Mouse (Mus musculus): ENCODE results near the gene Lhx5.
A peak's percentile ranks its signal among the peaks of the same experiment; 100 is the strongest.

Lhx5 gene

DNA sequence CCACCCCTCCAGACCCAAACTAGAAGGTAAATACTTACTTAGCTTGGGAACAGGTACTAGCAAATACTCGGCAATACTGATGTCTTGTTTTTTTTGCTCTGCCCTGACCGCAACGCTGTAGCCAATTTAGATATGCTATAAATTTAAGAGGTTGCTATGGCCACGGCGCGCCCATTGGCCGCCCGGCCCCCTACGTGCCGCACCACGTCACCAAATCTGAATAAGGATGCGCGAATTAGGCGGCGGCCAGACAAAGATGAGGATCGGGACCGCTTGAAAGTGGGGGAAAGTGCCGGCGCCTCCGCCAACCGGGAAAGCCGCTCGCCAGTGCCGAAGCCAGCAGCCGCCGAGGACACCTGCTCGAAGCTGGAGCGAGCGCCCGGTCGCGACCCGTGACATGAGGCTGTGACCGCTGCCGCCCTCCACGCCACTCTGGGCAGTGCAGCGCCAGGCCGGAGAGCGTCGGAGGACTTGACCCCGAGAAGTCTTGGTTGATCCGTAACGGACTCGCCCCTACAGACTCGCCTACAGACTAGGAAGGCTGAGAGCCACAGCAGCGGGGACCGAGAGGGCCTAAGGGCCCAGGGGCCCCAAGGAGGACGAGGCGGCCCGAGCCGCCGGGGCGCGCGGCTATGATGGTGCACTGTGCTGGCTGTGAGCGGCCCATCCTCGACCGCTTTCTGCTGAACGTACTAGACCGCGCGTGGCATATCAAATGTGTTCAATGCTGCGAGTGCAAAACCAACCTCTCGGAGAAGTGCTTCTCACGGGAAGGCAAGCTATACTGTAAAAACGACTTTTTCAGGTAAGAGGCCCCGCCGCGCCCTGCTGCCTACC lies at the start of gene Lhx5:
Lhx5 (plus strand) TSS at position 51 of the 837 bp plus-strand sequence.
- DNase-seq (ENCODE audit: low read depth, low spot score): peak; percentile 62

DNA sequence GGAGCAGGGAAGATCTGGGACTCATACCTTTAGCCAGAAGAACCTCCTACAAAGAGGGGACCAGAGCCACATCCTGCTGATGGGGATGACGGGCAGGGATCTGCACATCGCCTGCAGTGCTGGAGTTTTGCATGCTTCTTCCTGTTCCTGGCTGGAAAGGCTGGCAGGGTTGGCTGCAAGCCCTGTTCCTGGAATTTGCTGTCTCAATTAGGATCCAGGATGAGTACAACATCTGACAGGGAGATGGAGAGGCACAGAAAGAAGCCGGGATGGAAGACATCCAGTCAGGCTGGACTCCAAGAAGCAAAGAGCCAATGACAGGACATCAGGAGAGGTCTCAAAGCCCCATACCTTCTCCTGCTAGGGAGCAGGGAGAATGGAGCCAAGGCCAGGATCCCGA lies 45.1 kb upstream of the Lhx5 start:
- peak; percentile 37 for DNase-seq (ENCODE audit: low read depth, low spot score)

DNA sequence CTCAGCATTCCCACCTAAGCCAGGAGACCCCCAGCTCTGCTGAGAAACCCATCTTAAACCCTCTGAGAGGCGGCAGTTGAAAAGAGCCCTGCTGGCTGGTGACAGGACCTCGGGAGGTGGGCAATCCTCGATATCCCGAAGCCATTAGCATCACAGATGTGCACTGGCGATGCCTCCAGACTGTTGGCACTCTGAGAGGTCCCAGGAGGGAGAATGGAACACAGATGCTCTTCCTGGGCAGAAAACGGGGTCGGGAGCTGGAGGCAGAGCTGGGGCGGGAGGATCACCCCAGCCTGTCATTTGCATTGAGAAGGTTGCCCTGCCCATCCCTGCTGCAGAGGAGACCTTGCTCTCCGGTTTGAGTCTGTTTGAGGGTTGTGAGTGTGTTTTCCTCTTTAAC lies 42.7 kb upstream of the Lhx5 start:
- no peak for DNase-seq (ENCODE audit: low read depth, low spot score)

DNA sequence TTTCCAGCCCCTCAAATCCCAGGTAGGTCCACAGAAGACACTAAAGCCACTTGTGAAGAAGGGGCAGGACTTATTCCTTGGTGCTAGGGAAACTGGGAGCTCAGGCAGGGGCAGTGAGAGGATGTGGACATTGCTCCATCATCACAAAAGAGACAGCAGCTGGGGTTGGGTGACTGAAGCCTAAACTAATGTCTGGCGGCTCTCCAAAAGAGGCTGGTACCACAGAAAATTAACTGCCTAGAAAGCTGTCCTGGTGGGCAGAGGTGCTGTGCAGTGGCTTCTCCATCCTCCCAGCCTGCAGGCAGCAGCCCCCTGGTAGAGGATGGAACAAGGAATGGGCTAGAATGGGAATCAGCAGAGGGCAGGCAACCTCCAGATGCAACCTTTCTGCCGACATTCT lies 41.5 kb upstream of the Lhx5 start:
- no peak for DNase-seq (ENCODE audit: low read depth, low spot score)

DNA sequence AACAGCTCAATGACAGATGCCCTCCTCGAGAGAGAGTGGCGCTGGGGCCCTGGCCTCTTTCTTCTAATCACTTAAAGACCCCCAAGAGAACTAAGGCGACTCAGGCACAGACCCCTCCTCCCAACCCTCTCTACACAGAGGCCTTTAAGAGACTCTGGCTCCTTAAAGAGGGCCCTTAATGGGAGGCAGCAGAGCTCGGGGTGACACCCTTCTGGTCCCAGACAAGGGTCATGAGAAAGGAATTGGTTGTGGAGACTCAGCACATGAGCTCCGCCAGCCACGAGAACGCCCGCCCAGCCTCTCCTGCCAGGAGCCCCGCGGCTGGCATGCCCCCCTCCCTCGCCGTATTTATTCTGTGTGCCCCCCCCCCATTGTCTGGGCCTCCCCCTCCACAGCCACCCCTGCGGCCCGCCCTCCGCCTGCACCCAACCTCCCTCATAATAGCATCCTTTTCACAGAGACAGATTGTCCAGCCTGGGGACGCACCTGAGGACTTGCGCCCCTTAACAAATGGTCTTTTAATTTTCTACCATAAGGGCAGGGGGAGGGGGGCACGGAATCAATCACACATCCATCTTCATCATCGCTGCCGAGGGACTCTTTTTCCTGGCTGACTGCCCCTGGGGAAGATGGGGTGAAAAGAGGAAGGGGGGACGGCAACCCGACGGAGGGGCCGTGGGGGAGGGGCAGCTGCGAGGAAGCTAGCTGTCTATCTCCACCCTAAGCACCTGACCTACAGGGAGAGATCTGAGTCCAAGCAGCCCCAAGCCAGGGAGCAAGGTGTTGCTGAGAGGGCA lies 37.4 kb upstream of the Lhx5 start:
- no peak for DNase-seq (ENCODE audit: low read depth, low spot score)

DNA sequence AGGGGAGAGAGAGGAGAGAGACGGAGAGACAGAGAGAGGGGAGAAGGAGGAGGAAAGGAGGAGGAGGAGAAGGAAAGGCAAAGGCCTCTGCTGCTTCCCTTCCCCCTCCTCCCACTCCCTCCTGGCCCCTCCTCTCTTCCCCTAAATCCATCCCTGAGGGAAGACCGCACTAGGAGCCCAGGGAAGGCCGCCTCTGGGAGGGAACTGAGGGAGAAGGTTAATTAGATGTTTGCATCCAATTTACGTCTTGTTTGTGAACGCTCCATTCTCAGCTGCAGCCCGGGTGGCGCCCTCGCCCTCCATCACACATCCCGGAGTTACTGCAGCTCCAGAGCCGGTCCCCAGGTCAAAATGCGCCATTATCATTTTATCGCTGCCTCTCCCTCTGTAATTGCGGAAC lies 33.5 kb upstream of the Lhx5 start:
- no peak for DNase-seq (ENCODE audit: low read depth, low spot score)

DNA sequence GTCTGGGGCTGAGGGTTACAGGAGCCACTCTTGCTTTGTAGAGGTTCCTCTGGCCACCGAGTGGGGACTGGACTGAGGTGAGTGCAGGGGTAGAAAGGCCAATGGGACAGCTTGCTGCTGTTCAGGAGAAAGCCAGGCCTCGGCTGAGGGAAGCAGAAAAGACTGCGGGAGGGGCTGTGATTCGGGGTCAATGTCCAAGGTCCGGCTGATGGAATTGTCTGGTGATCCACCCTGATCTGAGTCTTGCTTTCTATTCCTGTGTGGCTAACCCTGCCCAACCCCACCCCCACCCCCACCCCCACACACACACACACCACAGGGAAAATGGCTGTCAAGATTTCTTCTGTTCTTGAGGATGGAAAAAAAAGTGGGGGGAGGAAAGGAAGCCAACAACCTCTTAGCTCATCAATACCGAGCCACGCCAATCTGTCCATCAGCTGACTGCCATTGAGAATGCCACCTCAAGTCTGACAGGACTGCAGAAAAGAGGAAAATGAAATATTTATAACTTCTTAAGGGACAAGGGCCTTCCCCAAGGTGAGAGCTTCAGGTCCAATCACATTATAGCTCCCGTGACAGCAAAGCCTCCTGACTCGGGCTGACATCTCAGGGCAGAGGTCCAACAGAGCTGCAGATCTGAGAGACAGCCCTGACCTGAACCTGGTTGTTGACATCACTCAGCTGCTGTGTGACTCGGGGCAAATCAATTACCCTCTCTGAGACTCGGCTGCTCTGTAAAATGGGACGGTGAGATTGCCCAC lies 26.5 kb upstream of the Lhx5 start:
- DNase-seq (ENCODE audit: low read depth, low spot score): no peak

DNA sequence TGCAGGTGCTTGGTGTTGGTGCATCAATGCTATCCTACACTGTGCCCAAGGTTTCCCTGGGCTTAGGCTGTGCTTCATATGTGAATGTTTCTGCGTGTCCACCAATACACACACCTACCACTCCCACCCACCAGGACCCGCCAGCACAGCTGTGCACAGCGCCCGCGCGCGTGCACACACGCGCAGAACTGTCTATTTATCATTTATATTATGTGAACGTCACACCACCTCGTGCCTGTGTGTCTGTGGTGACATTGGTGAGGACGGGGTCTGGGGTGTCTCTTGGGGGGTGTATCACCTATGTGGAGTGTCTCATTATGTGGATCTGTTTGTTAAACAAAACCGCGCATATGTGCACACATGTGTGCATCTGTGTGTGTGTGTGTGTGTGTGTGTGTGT lies 22.6 kb upstream of the Lhx5 start:
- DNase-seq (ENCODE audit: low read depth, low spot score): no peak

DNA sequence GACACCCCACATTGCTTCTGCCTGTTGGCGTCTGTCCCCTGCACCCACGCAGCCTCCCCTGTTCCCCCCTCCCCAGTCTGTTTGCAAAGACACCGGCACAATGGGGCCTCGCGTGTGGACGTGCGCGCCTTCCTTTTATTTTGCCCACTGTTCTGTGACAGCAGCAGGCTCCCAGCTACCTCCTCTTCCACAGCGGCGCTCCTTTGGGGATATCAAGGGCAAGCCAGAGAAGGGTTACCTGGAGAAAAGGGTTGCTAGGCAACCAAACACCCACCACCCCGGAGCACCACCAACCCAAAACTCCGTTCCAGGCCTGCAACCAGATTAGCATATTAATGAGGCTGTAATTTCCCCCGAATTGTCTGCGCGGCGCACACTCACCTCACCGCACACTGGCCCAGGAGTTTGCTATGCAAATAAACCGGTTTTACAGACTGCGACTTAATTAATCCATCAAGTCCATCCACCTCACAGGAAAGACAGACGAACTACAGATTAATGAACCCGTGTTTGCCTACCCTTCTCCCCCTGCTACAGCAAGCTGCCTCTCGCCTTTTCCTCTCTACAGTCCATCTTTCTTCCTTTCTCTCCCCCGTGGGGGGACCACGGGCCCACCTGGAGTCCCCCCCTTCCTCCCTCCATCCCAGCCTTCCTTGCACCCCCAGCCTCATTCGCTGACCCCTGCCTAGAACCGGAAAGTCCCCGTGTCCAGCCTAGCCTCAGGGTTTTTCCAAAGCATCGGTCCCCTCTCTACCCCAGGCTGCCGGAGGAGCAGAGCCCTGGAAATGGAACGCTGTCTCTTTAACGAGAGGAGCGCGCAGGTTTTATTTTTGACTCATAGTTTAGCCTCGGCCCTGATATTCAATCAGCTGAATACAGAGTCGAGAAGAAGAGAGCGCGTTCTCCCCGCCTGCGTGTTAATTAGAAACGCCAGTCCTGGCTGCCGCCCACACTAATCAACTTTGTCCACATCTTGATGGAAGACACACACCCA lies 21.8 kb upstream of the Lhx5 start:
- peak; percentile 73 for DNase-seq (ENCODE audit: low read depth, low spot score)

DNA sequence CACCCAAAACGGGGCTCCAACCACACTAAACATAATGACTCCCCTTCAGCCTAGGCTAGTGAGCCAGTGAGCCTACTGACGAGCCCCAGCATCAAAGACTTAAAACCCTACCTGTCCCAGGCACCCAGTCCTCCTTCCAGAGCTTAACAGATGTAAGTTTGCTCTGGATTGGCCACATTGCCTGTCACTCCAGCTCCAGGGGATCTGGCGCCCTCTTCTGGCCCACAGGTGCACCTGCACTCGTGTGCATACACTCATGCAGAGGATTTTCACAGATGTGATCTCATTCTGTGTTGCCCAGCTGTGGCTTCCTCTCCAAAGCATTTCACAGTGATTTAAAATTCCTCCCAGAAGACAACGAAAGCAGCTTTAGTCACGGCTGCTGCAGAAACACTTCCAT lies 18.1 kb upstream of the Lhx5 start:
- no peak for DNase-seq (ENCODE audit: low read depth, low spot score)

DNA sequence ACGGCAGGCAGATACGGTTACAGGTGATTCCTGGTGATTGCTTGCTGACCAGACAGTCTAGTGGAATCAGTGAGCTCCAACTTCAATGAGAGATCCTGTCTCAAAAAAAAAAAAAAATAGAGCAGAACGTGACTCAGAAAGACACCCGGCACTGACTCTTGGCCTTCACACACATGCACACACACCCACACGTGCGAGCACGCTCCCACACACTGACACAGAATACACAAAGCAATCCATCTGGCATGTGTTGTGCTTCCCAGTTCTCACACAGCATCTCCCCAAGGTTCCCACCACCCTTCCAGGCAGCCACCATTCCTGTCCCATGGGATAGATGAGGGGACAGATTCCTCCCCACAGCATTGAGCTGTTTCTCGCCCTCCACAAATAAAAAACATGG lies 11.4 kb upstream of the Lhx5 start:
- peak; percentile 65 for DNase-seq (ENCODE audit: low read depth, low spot score)

DNA sequence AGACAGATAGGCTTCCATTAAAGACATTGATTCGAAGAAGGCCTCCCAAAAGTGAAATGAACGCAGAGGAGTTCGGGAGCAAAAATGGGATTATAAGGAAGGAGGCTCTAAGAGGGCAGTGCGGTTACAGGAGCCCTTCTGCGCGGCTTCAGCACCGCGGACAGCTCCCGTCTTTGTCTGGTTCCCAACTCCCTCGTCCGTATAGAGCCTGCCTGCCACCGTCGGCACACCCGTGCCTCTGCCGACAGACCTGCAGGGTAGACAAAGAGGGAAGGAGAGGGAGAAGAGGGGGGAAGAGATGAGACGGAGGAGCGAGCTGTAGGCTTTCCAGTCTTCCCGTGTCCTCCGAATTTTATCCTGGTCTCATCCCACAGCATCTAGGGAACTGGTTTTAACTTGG lies 7.5 kb upstream of the Lhx5 start:
- no peak for DNase-seq (ENCODE audit: low read depth, low spot score)

DNA sequence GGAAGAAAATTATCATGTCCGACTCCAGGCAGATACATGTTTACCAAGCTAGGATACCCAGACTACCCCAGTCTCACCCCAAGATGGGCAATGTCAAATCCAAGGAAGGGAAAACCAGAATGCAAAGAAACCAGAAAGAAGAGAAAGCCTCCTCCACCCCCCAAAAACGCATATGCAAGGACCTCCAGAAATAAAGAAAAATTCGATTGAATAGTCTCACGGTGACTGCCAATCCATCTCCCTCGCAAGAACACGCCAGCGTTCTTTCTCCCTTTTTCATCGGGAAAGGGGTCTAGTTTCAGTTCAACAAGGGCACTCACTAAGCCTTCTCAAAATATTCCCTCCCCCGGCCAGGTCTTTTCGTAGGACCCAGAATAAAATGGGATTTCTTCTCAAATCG lies 6.8 kb upstream of the Lhx5 start:
- DNase-seq (ENCODE audit: low read depth, low spot score): no peak

DNA sequence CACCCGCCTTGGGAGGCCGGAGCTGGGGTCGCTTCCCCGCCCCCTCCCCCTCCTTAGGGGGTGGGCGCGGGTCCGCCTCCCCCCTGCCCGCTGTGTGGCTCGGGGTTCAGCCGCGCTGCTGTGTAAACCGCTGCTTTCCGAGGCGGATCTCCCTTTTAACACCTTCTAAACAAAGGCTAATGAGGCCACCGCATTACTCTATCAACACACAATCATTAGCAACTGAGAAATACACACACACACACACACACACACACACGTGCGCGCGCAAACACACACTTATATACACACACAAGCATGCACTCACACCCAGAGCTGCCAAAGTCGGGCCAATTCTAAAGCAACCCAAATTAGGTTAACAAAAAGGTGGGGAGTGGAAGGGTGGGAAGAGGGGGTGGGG lies 5.8 kb upstream of the Lhx5 start:
- DNase-seq (ENCODE audit: low read depth, low spot score): no peak

DNA sequence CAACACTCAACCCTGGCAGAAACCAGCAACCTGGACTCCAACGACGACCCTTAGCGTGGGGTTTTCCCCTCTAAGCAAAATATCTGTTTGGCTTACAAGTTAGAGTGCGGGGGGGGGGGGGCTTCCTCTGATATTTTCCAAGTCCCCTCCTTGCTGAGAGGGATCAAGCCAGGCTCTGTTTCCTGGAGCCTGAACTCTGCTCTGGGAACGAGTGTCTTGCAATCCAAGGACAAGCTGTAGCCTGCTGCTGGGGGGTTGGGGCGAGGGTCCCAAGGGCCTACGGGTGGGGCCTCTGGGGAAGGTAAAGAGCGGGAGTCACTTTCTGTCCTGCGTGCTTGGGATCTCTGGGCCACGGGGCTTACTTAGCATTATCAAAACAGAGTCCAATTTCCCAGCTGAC lies 4.9 kb upstream of the Lhx5 start:
- no peak for DNase-seq (ENCODE audit: low read depth, low spot score)

DNA sequence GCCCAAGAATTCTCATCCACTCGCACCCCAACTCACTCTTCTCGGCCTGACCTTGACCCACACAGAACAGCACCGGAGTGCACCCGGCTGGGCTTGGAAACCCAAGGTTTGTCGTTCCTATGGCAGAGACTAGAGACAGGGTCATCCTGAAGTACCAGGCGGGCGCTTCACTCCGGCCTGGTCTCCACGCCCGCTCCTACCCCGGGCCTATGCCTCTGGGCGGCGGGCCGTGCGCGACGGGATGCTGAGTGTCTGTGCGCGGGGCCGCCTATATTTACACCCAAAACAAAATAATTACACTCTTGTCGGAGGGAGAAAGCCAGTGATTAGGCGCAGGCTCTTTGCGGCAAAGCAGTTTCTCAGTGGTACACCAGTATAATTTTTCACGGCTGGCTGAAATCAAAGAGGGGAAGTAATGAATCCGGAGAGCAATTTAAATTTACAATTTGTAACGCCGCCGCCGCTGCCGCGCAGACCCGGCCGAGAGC lies 4.0 kb upstream of the Lhx5 start:
- no peak for DNase-seq (ENCODE audit: low read depth, low spot score)

DNA sequence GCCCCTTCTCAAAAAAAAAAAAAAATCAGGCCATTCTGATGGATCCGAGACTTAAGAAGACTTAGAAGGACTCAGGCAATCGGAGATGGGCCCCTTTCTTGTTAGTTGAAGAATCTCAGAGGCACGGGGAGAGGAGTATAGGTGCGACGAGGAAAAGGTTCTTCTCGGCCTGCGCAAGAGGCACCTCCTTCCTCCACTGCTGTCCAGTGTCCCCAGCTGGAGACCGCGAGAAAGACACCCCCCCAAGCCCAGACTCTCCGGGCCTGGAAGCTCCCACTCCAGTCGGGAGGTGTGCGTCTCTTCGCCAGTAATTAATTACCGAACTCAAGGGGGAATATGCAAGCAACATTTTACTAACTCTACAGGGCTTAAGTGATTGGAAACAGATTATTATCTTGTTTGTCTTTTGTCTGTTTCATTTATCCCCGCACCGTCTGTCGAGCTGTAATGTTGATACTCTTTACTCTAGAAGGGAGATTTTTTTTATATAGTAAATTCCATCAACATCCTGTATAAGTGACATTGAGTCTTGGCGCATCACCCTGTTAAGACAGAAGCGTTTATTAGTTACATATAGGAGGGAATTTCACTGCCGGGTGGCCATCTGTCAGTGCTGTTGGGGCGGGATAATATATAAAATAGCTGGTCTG lies 3.2 kb upstream of the Lhx5 start:
- no peak for DNase-seq (ENCODE audit: low read depth, low spot score)

DNA sequence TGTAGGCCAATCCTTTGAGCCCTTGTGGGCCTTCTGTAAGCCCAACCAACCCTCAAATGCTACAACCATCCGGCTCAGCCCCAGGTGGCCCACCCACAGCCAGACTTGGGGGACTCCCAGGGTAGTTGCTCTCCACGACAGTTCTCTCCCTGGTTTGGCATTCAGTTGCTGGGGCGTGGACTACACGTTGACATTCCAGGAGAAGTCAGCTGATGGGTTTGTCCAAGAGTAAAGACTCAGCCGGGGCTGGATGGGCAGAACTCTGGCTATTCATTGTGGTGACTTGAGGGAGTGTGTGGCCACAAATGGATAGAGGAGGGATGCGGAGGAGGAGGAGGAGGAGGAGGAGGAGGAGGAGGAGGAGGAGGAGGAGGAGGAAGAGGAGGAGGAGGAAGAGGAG lies 2.5 kb upstream of the Lhx5 start:
- DNase-seq (ENCODE audit: low read depth, low spot score): no peak

DNA sequence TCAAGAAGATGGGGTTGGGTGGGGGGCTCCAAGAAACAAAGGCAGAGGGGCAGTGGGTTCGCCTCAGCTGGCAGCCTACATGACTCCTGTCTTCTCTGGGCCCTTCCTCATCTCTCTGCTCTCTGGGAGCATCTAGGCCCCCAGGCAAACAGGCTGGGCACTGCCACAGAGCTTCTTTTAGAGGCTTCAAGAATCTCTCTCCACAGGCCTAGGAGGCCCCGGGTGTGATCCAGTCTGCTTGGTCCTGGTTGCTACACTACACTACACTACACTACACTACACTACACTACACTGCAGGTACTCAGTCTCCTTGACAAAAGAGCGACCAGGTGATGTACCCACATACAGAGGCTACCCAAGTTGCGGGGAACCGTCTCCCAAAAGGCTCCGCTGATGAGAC lies 1.8 kb upstream of the Lhx5 start:
- DNase-seq (ENCODE audit: low read depth, low spot score): no peak

DNA sequence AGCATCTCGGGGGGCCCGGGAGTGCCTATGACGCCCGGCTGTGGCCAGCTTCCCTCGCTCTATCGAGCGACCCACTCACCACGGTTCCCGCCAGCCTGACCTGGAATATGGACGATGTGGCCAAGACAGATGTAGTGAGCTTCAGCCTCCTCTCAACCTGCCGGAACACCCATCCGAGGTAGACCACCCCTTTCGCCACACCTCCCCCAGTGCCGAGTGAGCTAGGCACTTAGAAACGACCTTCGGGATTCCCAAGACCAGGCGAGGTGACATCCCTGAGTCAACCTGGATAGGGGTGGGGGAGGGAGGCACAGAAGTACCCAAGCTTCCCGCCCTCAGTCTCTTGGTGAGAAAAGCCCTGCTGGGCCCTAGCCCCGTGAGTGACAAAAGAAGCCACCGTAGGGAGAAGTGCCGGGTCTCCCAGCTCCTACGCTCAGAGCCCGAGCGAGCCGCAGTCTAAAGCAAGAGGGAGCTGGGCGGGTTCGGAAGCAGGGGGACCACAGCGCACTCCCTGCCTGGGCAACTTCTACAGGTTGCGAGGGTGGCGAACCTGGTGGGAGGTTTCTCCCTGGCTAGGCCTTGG lies 407 bp upstream of the Lhx5 start:
- DNase-seq (ENCODE audit: low read depth, low spot score): no peak
